Mouse (Mus musculus) central nervous system, embryonic 18 days (tissue): ENCODE measurements around the gene Ppm1j. TPM values are rescaled to one million over a fixed set of nuclear protein-coding genes. Genes with fewer than 3 reads are reported as not detected.

Experiments used
- polyA plus RNA-seq: library from polyadenylated mRNA; depleted of rRNA; stranded (reverse); fragments of >200 nt; gene quantifications from 2 replicates; pipeline ENCODE4 v1.2.3, GENCODE M21; 2012; rRNA removed

Gene Ppm1j
- polyA plus RNA-seq = 2.6 and 5.0 TPM in 2 replicates

GRCm38 (mm10) chr3:104780561-104781420 is at the start of gene Ppm1j:
Gene Ppm1j, plus strand, starts transcription at chr3:104781056.

GRCm38 (mm10) chr3:104781471-104781903 is 631 bp downstream of the Ppm1j start, which contains the start of gene Fam19a3:
Gene Fam19a3, minus strand, starts transcription at chr3:104781840.

GRCm38 (mm10) chr3:104788075-104788474 is 7.2 kb downstream of the Ppm1j start, which contains the start of gene Rhoc:
Gene Rhoc, plus strand, starts transcription at chr3:104788375.

GRCm38 (mm10) chr3:104817991-104818748 is 37.3 kb downstream of the Ppm1j start, which contains the start of gene Mov10:
Gene Mov10, minus strand, starts transcription at chr3:104818563.

Other genes starting within 250 kb of the Ppm1j start
- gene Slc16a1, start 142.4 kb upstream of the Ppm1j start, polyA plus RNA-seq = 11.1 and 13.4 TPM in 2 replicates
- gene Fam19a3, start 784 bp downstream of the Ppm1j start, polyA plus RNA-seq = 0.45 and 0.62 TPM in 2 replicates
- 35.0 and 39.1 TPM in 2 replicates for gene Rhoc, start 7.3 kb downstream of the Ppm1j start, polyA plus RNA-seq
- 7.1 and 7.4 TPM in 2 replicates for gene Mov10, start 37.5 kb downstream of the Ppm1j start, polyA plus RNA-seq
- 13.4 and 13.8 TPM in 2 replicates for gene St7l, start 82.9 kb downstream of the Ppm1j start, polyA plus RNA-seq
- gene Capza1, start 83.4 kb downstream of the Ppm1j start, polyA plus RNA-seq = 52.9 and 53.6 TPM in 2 replicates
- gene Wnt2b, start 180.9 kb downstream of the Ppm1j start, polyA plus RNA-seq = 1.2 and 1.3 TPM in 2 replicates